Mouse (Mus musculus) erythroblast, embryonic 14.5 days (primary cell): Measurements from ENCODE around the gene Fbxl18. TPM values are rescaled to one million over a fixed set of nuclear protein-coding genes. Genes with fewer than 3 reads are reported as not detected.
A peak's percentile ranks its signal among the peaks of the same experiment; 100 is the strongest.
"Not testable (repeated sequence)": the region's sequence is repeated elsewhere in the genome, so short reads cannot be mapped to it uniquely, and the experiment has no call there.

Experiments used
- H3K27me3 ChIP-seq: 2 replicates; pipeline ENCODE4 v1.6.1; 2012; ENCODE audit warnings: inconsistent platforms; ENCODE audit not compliant: control insufficient read depth
- H3K36me3 ChIP-seq: 2 replicates; pipeline ENCODE4 v1.6.1; 2012; ENCODE audit warnings: mild to moderate bottlenecking, inconsistent platforms; ENCODE audit not compliant: control insufficient read depth
- H3K4me1 ChIP-seq: 2 replicates; pipeline ENCODE4 v1.6.1; 2012; ENCODE audit warnings: inconsistent platforms; ENCODE audit not compliant: control insufficient read depth
- H3K4me3 ChIP-seq: replicated peaks from 2 replicates; pipeline ENCODE3; 2012; ENCODE audit warnings: moderate library complexity, mild to moderate bottlenecking, inconsistent platforms
- H3K9me3 ChIP-seq: 2 replicates; pipeline ENCODE4 v1.6.1; 2012; ENCODE audit warnings: low read length, inconsistent platforms, mixed read lengths; ENCODE audit not compliant: control insufficient read depth
- GATA1 ChIP-seq: IDR thresholded peaks from 2 replicates; pipeline ENCODE4 v1.6.1; 2012; ENCODE audit warnings: low read length, inconsistent platforms, mixed read lengths
- TAL1 ChIP-seq: IDR thresholded peaks from 3 replicates; pipeline ENCODE4 v1.6.1; 2012; ENCODE audit warnings: low read length, inconsistent platforms, mixed read lengths
- polyA plus RNA-seq: library from polyadenylated mRNA; stranded (reverse); fragments of >175 nt; gene quantifications from 2 replicates; pipeline ENCODE4 v1.2.3, GENCODE M21; 2012

The Fbxl18 gene
- polyA plus RNA-seq, 1 experiment, result 0.34 TPM

DNA sequence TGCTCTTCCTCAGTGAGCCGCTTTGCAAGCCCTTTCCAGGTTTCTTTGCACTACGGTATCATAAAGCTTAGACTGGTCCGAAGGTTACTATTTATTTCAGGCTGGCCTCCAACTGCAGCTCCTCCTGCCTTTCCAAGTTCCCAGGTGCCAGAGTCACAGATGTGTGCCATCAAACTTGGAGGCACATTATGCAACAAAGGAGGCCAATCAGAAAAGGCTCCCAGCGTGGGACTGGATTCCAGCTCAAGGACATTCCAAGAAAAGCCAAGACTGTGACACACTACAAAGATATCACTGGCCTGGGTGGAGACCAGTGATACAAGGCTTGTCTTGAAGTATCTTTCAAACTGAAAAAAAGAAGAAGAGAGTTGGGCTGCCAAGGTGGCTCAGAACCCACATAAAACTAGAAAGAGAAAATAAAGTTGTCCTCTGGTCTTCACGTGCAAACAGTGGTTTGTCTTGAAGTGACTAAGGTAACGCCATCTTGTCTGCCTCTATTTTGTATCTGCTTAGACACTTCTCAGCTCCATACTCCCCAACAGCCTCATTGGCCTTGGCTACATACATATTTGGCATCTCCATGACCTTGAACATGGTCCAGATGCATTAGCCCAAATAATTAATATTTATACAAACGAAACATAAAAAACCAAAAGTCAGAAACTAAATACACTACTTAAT, 2.5 kb upstream of the Fbxl18 start:
- no peaks in the 10 kb centered on the region for H3K27me3 ChIP-seq
- H3K4me3 ChIP-seq, result no peak overlapping the region
- H3K4me1 ChIP-seq, result peaks cover 58% of the 10 kb centered on the region
- no peak for TF ChIP-seq TAL1
- no peak for TF ChIP-seq GATA1
- H3K9me3 ChIP-seq, result no peaks in the 10 kb centered on the region
- H3K36me3 ChIP-seq, result peaks cover 54% of the 10 kb centered on the region

DNA sequence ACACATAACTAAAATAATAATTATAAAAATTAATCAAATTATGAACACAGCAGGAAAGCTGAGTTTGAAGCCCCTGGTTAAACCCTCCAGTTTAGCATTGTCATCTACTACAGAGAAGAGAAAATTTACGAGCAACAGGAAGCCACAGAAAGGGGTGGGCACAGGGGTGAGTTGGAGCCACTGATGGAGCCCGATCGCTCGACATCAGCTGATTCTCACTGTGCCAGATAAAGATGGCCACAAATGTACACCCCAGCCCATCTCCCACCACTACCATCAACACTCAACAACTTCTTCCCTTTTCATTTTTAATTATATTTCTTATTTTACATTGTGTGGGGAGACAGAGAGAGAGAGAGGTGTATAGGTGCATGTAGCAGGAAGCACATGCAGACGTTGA, 1.5 kb upstream of the Fbxl18 start:
- Histone ChIP-seq H3K4me1 (peaks cover 51% of the 10 kb centered on the region), H3K4me3 (no peak overlapping the region), H3K27me3 (no peaks in the 10 kb centered on the region), H3K36me3 (peaks cover 44% of the 10 kb centered on the region), H3K9me3 (no peaks in the 10 kb centered on the region)
- TF ChIP-seq GATA1 (no peak), TAL1 (no peak)

DNA sequence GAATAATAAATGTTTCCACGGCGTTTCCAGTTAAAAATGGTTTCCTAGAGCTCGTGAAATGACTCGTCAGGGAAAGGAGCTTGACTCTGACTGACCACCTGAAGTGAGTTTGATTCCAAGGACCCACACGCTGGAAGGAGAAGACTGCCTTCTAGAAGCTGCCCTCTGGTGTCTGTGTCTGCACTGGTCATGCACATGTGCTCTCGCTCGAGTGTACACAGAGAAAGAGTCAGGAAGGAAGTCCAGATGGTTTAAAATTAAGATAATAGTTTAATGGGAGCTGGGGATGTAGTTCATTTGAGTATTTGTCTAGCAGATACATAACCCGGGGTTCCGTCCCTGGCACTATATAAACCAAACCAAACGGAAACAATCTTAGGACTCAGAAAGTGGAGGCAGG, 971 bp upstream of the Fbxl18 start:
- Histone ChIP-seq H3K4me1 (peaks cover 49% of the 10 kb centered on the region), H3K4me3 (peak overlapping the region; percentile 73), H3K27me3 (no peaks in the 10 kb centered on the region), H3K36me3 (peaks cover 38% of the 10 kb centered on the region), H3K9me3 (no peaks in the 10 kb centered on the region)
- TF ChIP-seq GATA1 (no peak), TAL1 (no peak)

DNA sequence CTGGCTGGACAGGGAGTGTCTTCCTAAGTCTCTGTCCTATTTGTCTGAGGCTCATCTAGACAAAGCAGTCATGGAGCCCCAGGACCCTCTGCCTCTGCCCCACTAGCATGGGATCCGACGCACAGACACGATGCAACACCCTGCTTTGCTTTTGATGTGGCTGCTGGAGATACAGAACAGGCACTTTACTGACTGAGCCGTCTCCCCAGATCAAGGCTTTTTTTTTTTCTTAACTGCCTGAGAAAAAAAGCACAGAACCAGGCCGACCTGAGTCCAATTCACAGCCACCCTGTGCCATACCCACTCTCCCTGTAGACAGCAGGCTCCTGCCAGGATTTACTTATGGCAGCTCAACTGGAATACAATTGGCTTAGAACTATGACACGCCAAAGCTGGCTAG, 3.8 kb downstream of the Fbxl18 start:
- H3K27me3 ChIP-seq, result no peaks in the 10 kb centered on the region
- H3K4me3 ChIP-seq, result no peak overlapping the region
- peaks cover 41% of the 10 kb centered on the region for H3K4me1 ChIP-seq
- TF ChIP-seq TAL1, result no peak
- TF ChIP-seq GATA1, result no peak
- peaks cover 13% of the 10 kb centered on the region for H3K36me3 ChIP-seq
- no peaks in the 10 kb centered on the region for H3K9me3 ChIP-seq

DNA sequence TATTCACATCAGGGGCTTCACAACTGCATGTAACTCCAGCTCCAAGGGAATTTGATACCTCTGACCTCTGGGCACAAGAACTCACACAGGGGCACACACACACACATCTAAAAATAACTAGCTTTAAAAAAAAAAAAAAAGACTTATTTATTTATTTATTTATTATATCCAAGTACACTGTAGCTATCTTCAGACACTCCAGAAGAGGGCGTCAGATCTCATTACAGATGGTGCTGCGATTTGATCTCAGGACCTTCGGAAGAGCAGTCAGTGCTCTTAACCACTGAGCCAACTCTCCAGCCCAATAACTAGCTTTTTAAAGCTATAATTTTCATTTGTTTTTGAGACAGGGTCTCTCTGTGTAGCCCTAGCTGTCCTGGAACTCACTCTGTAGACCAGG, 7.7 kb downstream of the Fbxl18 start:
- not testable (repeated sequence) for H3K9me3 ChIP-seq, H3K27me3 ChIP-seq, H3K4me3 ChIP-seq
- H3K4me1 ChIP-seq, result peaks cover 11% of the 10 kb centered on the region
- peaks cover 39% of the 10 kb centered on the region for H3K36me3 ChIP-seq

DNA sequence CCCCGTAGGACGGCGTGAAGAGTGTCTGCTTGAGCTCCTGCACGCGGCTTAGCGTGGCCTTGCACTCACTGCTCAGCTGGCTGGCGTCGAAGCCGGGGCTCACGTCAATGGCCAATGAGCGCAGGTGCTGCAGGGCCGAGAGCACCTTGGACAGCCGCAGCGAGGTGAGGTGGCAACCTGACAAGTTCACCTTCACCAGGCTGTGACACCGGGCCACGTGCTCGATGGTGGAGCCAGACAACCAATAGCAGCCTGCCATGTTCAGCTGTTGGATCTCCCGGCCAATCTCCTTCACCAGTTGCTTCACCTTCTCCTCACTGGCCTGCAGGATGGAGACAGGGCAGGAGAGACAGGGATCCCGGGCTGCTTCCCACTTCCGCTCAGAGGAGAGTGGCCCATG, 8.5 kb downstream of the Fbxl18 start:
- Histone ChIP-seq H3K27me3 (no peaks in the 10 kb centered on the region), H3K4me3 (no peak overlapping the region), H3K9me3 (peaks cover 5% of the 10 kb centered on the region), H3K36me3 (peaks cover 45% of the 10 kb centered on the region), H3K4me1 (peaks cover 14% of the 10 kb centered on the region)
- TF ChIP-seq GATA1 (no peak), TAL1 (no peak)

DNA sequence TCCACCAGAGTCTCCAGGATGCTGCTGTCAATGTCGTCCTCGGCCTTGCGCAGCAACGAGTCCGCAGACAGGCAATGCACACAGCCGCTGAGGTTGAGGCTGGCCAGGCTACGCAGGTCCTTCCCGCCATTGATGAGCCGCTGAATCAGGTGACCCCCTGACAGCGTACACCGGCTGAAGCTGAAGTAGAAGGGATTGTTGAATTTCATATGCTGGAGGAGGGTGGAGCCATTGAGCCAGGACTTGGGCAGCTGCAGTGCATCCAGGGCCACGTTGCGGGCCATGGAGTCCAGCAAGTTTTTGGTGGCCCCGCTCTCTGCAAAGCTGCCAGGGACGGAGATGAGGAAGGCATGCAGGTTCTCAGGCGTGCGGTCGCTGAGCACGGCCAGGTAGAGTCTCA, 9.0 kb downstream of the Fbxl18 start:
- H3K4me1 ChIP-seq, result peaks cover 18% of the 10 kb centered on the region

DNA sequence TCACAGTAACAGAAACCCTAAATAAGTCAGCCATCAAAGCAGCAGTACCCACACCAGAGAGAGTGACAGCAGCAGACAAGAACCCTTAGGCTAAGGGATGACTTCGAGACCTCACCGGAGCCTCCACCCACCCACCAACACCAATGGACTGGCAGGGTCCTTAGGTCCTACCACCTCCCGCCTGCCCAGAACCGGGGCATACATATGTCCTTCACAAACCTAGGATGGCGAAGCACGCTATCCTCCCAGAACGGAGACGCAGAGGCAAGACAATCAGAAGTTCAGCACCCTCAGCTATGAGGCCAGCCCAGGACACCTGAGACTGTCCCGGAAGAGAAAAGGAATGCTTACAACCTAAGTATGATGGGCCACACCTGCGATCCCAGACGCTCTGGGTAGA, 12.8 kb downstream of the Fbxl18 start:
- Histone ChIP-seq H3K4me3 (no peak overlapping the region), H3K27me3 (no peaks in the 10 kb centered on the region), H3K4me1 (peaks cover 22% of the 10 kb centered on the region), H3K36me3 (peaks cover 55% of the 10 kb centered on the region), H3K9me3 (peaks cover 5% of the 10 kb centered on the region)
- no peak for TF ChIP-seq TAL1
- TF ChIP-seq GATA1, result no peak

More for the DNA sequence above, 9.0 kb downstream of the Fbxl18 start:
- H3K27me3 ChIP-seq, result no peaks in the 10 kb centered on the region
- H3K36me3 ChIP-seq, result peaks cover 46% of the 10 kb centered on the region
- no peak overlapping the region for H3K4me3 ChIP-seq
- no peak for TF ChIP-seq TAL1
- TF ChIP-seq GATA1, result no peak
- peaks cover 5% of the 10 kb centered on the region for H3K9me3 ChIP-seq

DNA sequence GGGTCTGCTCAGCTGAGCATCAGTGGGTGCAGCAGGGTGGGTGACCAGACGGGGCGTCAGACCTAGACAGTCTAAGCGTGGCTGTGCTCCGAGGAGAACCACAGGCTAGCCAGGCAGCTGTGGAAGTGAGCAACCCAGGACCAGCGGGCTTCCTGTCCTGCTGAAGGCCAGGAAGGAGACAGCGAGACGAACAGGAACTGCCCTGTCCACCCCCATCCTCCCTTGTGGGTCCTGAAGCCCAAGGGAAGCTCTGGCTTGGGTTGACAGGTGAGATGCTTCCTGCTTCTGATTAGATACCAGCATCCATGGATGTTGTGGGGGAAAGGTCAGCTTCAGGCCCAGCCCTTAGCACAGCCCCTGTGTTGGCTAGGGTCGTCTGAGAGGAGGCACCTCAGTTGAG, 13.3 kb downstream of the Fbxl18 start:
- H3K9me3 ChIP-seq, result peaks cover 5% of the 10 kb centered on the region
- H3K36me3 ChIP-seq, result peaks cover 55% of the 10 kb centered on the region
- no peaks in the 10 kb centered on the region for H3K27me3 ChIP-seq
- H3K4me1 ChIP-seq, result peaks cover 24% of the 10 kb centered on the region
- no peak overlapping the region for H3K4me3 ChIP-seq
- TF ChIP-seq GATA1 (no peak), TAL1 (no peak)

DNA sequence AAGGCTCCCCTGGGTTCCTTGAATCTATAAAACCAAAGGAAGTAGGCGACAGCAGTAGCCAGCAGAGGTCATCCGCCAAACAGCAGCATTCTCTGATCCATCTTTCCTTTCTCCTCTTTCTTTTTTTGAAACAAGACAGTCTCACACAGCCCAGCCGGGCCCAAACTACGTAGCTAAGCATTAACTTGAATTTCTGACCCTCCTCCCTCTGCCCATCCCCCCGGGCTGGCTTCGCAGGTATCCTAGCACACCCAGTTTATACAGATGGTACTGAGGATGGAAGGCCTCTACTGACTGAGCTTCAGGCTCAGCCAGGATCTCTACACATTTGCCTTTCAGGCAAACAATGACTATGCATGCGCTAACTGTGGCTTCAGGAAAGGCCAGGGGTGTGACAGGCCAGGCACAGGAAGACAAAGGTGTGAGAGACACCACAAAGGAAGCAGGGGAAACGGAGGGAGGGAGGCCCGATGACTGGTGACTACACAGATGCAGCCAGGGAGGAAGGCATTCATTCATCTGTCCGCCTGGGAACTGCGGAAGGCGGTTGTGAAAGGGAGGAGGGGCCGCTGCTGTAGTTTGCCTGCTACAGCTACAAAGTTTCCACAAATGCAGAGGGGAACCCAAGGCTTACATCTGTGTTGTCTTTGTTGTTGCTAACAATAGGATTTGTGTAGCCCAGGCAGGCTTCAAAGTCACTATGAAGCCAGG, 14.3 kb downstream of the Fbxl18 start:
- no peak for TF ChIP-seq GATA1
- TF ChIP-seq TAL1, result no peak
- Histone ChIP-seq H3K36me3 (peaks cover 54% of the 10 kb centered on the region), H3K4me1 (peaks cover 22% of the 10 kb centered on the region), H3K9me3 (peaks cover 5% of the 10 kb centered on the region), H3K27me3 (no peaks in the 10 kb centered on the region), H3K4me3 (no peak overlapping the region)
